Mouse (Mus musculus) stomach, embryonic 16.5 days (tissue): ENCODE measurements around the gene St8sia1. TPM values are rescaled to one million over a fixed set of nuclear protein-coding genes. Genes with fewer than 3 reads are reported as not detected.

ENCODE experiments used
- ATAC-seq: fragments of 200-750 bp; cut with Nextera tagmentation; 2 replicates; pipeline ENCODE4 v1.8.0; 2017; ENCODE audit warnings: moderate number of reproducible peaks, moderate TSS enrichment; ENCODE audit not compliant: insufficient read depth, low FRiP score
- H3K27ac ChIP-seq: fragments of 300-500 bp; sonication (generic); 2 replicates; pipeline ENCODE4 v1.5.1; 2014; ENCODE audit warnings: low read length
- H3K27me3 ChIP-seq: fragments of 300-500 bp; sonication (generic); 2 replicates; pipeline ENCODE4 v1.6.1; 2014; ENCODE audit warnings: low read length, control low read depth, mixed read lengths; ENCODE audit not compliant: control insufficient read depth, insufficient read depth
- H3K36me3 ChIP-seq: fragments of 300-500 bp; sonication (generic); 2 replicates; pipeline ENCODE4 v1.6.1; 2014; ENCODE audit warnings: low read length; ENCODE audit not compliant: control insufficient read depth, insufficient read depth
- H3K4me1 ChIP-seq: fragments of 300-500 bp; sonication (generic); 2 replicates; pipeline ENCODE4 v1.6.1; 2014; ENCODE audit warnings: low read length, control low read depth, mixed read lengths; ENCODE audit not compliant: control insufficient read depth, insufficient read depth
- H3K4me2 ChIP-seq: fragments of 300-500 bp; sonication (generic); 2 replicates; pipeline ENCODE4 v1.6.1; 2014; ENCODE audit warnings: low read depth, low read length, mixed read lengths
- H3K4me3 ChIP-seq: fragments of 300-500 bp; sonication (generic); replicated peaks from 2 replicates; pipeline ENCODE4 v1.5.1; 2014; ENCODE audit warnings: mild to moderate bottlenecking, low read length
- H3K9ac ChIP-seq: fragments of 300-500 bp; sonication (generic); 2 replicates; pipeline ENCODE4 v1.6.1; 2014; ENCODE audit warnings: low read length
- H3K9me3 ChIP-seq: fragments of 300-500 bp; sonication (generic); replicated peaks from 2 replicates; pipeline ENCODE4 v1.6.1; 2016; ENCODE audit warnings: low read length, control low read depth; ENCODE audit not compliant: control insufficient read depth
- WGBS: fragments of 180-500 bp; shearing (Covaris S2); extraction: QIAGEN DNeasy Blood & Tissue Kit; methylation state at CpG from one replicate; pipeline ENCODE4 v1.1.7; 2014; 5-methylcytosine and 5-hydroxymethylcytosine counted together
- polyA plus RNA-seq: library from polyadenylated mRNA; unstranded; fragments of >200 nt; fragmentation: Nextera tagmentation; extraction: Ambion mirVana; gene quantifications from 2 replicates; pipeline ENCODE4 v1.2.1, GENCODE M21; 2015

Gene St8sia1
- polyA plus RNA-seq, 1 experiment from 2014 or later = 1.1 TPM

- WGBS = 84% methylated on average over 8 of the region's 8 CpGs
- H3K9me3 ChIP-seq = no peaks in the 10 kb centered on the region
- no peak for ATAC-seq
These were observed 83.3 kb downstream of the St8sia1 start for GRCm38 (mm10) chr6:142880849-142881470.

DNA sequence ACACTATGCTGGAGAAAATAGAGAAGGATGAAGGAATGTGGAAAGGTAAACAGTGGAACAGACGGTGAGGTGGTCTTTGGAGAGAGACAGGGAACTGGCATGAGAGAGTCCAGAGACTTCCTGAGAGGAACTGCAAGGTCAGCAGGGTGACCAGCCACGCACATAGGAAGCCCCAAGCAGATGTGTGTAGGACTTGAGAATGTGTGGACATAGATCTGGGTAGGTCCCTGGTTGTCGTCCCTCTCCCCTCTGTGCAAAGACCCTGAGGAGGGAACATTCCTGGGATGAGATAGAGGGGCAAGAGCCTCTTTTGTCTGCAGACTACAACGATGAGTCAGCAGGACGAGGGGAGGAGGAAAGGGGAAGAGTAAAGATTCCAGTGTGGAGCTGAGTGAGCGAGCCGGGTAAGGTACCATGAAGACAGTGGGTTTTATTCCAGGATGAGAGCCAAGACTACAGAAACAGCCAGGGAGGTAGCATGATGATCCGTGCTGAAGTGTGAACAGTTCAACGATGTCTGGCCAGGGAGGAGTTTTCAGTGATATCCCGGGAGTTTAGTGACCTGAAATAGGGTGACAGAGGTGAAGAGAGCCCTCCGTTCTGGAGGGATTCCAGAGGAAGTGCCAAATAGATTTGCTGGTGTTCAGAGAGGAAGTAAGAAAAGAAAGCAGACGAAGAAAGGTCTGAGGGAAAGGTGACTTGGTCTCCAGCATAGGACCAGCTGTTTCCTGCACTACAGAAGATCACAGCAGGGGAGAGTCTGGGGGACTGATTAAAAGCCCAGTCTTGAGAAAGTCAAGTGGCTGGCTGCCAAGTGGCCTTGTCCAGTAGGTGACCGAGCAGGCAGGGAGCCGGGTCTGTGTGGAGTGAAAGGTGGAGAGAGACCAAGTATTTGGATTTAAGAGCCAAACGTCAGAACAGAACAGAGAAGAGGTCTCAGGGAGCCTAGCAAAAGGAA lies 85.2 kb downstream of the St8sia1 start:
- peak; percentile 36; the same call in 1 of the 2 replicates for ATAC-seq
- Histone ChIP-seq H3K9ac (no peak overlapping the region), H3K4me3 (no peak overlapping the region), H3K9me3 (no peaks in the 10 kb centered on the region), H3K4me2 (peak overlapping the region; percentile 9), H3K4me1 (peaks cover 16% of the 10 kb centered on the region), H3K27me3 (no peaks in the 10 kb centered on the region), H3K27ac (no peak overlapping the region), H3K36me3 (no peaks in the 10 kb centered on the region)
- 24% methylated on average over 15 of the region's 15 CpGs for WGBS

More at GRCm38 (mm10) chr6:142880849-142881470, 83.3 kb downstream of the St8sia1 start:
- no peak overlapping the region for H3K27ac ChIP-seq
- H3K9ac ChIP-seq = no peak overlapping the region
- H3K36me3 ChIP-seq = no peaks in the 10 kb centered on the region
- no peak overlapping the region for H3K4me3 ChIP-seq
- peaks cover 16% of the 10 kb centered on the region for H3K4me1 ChIP-seq
- H3K4me2 ChIP-seq = no peak overlapping the region
- H3K27me3 ChIP-seq = no peaks in the 10 kb centered on the region

GRCm38 (mm10) chr6:142877221-142877620 lies 87.0 kb downstream of the St8sia1 start:
- Histone ChIP-seq H3K4me2 (no peak overlapping the region), H3K27ac (no peak overlapping the region), H3K27me3 (no peaks in the 10 kb centered on the region), H3K9me3 (no peaks in the 10 kb centered on the region), H3K4me3 (no peak overlapping the region), H3K9ac (no peak overlapping the region), H3K36me3 (no peaks in the 10 kb centered on the region), H3K4me1 (peaks cover 16% of the 10 kb centered on the region)
- ATAC-seq = no peak
- WGBS = 50% methylated on average over 6 of the region's 6 CpGs

DNA sequence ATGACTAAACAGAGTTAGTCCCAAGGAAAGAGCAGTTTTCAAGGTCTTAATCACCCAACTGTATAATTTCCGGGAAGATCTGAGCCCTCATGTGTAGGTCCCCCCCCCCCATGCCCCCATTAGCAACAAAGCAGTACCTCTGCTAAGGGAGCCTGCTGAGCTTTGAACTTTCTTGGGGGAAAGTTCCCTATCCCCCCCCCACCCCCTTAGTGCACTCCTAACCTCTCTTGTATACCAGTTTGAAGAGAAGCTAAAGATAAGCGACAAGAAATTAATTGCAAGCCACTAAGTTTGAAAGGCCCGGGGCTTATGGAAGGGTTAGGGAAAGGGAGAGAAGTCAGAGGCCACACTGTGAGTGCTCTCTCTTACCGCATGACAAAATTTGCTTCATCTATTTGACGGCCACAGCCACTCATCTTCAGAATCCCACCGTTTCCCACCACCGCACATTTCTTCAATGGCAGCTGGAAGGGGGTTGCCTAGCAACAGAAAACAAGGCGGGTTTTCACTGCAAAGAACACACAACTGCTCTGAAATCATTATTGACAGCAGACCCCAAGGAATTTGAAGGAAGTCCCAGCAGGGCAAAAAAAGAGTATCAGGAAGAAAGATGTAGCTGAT lies 87.9 kb downstream of the St8sia1 start:
- no peak overlapping the region for H3K4me2 ChIP-seq
- WGBS = 19% methylated on average over 8 of the region's 8 CpGs
- H3K4me3 ChIP-seq = no peak overlapping the region
- H3K36me3 ChIP-seq = no peaks in the 10 kb centered on the region
- H3K27ac ChIP-seq = no peak overlapping the region
- no peaks in the 10 kb centered on the region for H3K9me3 ChIP-seq
- H3K4me1 ChIP-seq = peaks cover 16% of the 10 kb centered on the region
- no peaks in the 10 kb centered on the region for H3K27me3 ChIP-seq
- no peak overlapping the region for H3K9ac ChIP-seq
- no peak for ATAC-seq

DNA sequence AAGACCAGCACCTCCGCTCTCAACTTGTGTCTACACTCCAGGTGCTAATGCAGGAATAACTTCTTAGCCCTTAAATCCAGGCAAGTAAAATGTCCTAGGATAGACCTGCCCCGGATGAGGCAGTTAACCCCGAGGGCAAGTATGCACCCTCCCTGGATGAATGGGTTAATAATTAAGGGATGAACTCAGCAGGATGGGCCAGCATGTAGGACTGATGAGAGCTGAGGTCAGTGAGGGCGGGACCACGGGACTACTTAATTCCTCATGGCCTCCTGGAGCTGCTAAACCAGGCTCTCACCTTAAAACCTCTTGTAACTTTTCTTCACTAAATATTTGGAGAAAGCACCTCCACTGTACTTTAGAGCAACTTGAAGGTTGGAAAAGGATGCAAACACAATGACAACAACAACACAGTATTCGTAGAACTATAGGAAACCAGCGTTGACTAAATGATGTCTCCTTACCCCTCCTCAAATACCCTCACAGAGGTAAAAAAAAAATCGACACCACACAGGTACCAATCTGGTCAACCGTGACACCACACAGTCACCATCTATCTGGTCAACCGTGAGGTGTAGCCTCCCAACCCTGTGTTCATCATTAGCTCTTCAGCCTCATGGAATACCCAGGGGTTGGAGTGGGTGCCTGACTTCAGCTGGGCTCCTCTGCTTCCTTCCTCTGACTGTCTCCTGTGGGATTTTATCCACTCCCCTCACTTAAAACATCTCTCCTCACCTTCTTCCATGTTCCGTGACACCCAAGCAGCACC lies 90.3 kb downstream of the St8sia1 start:
- Histone ChIP-seq H3K4me2 (no peak overlapping the region), H3K27me3 (no peaks in the 10 kb centered on the region), H3K9ac (no peak overlapping the region), H3K4me1 (peaks cover 6% of the 10 kb centered on the region), H3K36me3 (no peaks in the 10 kb centered on the region), H3K4me3 (no peak overlapping the region), H3K9me3 (no peaks in the 10 kb centered on the region), H3K27ac (no peak overlapping the region)
- no peak for ATAC-seq
- 68% methylated on average over 11 of the region's 11 CpGs for WGBS

- Histone ChIP-seq H3K4me3 (no peak overlapping the region), H3K27ac (no peak overlapping the region), H3K4me1 (peaks cover 6% of the 10 kb centered on the region; the same call in 1 of the 2 replicates), H3K4me2 (no peak overlapping the region), H3K36me3 (no peaks in the 10 kb centered on the region), H3K9ac (no peak overlapping the region), H3K9me3 (no peaks in the 10 kb centered on the region), H3K27me3 (no peaks in the 10 kb centered on the region)
- 68% methylated on average over 7 of the region's 7 CpGs for WGBS
- no peak for ATAC-seq
These were observed 94.4 kb downstream of the St8sia1 start for GRCm38 (mm10) chr6:142869715-142870422.

- Histone ChIP-seq H3K36me3 (no peaks in the 10 kb centered on the region), H3K27ac (peak overlapping the region; percentile 41), H3K9me3 (no peaks in the 10 kb centered on the region), H3K4me3 (no peak overlapping the region), H3K4me2 (peak overlapping the region; percentile 30), H3K27me3 (no peaks in the 10 kb centered on the region), H3K4me1 (peaks cover 6% of the 10 kb centered on the region; the same call in 1 of the 2 replicates), H3K9ac (no peak overlapping the region)
- 17% methylated on average over 9 of the region's 9 CpGs for WGBS
- peak; percentile 66; the same call in 1 of the 2 replicates for ATAC-seq
These were observed 96.7 kb downstream of the St8sia1 start for GRCm38 (mm10) chr6:142867471-142868055.

DNA sequence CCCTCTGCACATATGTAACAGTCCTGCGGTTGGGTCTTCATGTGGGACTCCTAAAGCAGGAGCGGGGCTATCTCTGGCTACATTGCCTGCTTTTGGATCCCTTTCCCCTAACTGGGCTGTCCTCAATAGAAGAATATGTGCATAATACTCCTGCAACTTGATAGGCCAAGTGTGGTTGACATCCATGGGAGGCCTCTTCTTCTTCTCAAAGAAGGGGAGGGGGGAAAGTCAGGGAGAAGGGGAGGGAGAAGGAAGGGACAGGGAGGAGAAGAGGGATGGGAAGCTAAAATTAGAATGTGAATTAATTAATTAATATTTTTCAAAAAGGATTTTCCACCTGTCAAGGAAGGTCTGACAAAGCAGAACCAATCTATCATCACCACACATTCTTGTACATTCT lies 97.2 kb downstream of the St8sia1 start:
- Histone ChIP-seq H3K4me1 (peaks cover 6% of the 10 kb centered on the region; the same call in 1 of the 2 replicates), H3K4me2 (no peak overlapping the region), H3K4me3 (no peak overlapping the region), H3K27me3 (no peaks in the 10 kb centered on the region), H3K27ac (no peak overlapping the region), H3K9me3 (no peaks in the 10 kb centered on the region), H3K9ac (no peak overlapping the region), H3K36me3 (no peaks in the 10 kb centered on the region)
- no peak for ATAC-seq
- 100% methylated on average over 2 of the region's 2 CpGs for WGBS
